Mouse (Mus musculus) midbrain, embryonic 12.5 days (tissue): ENCODE measurements around the gene Gm867. TPM values are rescaled to one million over a fixed set of nuclear protein-coding genes. Genes with fewer than 3 reads are reported as not detected.

Experiments
- ATAC-seq: fragments of 200-750 bp; cut with Nextera tagmentation; 2 replicates; pipeline ENCODE4 v1.8.0; 2017; ENCODE audit warnings: low read depth, moderate TSS enrichment, moderate library complexity; ENCODE audit not compliant: low FRiP score
- H3K27ac ChIP-seq: fragments of 300-500 bp; sonication (generic); replicated peaks from 2 replicates; pipeline ENCODE4 v1.5.1; 2016; ENCODE audit warnings: mild to moderate bottlenecking
- H3K27me3 ChIP-seq: fragments of 300-500 bp; sonication (generic); 2 replicates; pipeline ENCODE4 v1.6.1; 2016; ENCODE audit warnings: mild to moderate bottlenecking
- H3K36me3 ChIP-seq: fragments of 300-500 bp; sonication (generic); 2 replicates; pipeline ENCODE4 v1.6.1; 2016
- H3K4me1 ChIP-seq: fragments of 300-500 bp; sonication (generic); 2 replicates; pipeline ENCODE4 v1.6.1; 2016
- H3K4me2 ChIP-seq: fragments of 300-500 bp; sonication (generic); replicated peaks from 2 replicates; pipeline ENCODE4 v1.6.1; 2016; ENCODE audit warnings: mild to moderate bottlenecking, moderate library complexity
- H3K4me3 ChIP-seq: fragments of 300-500 bp; sonication (generic); 2 replicates; pipeline ENCODE4 v1.5.1; 2016; ENCODE audit warnings: mild to moderate bottlenecking
- H3K9ac ChIP-seq: fragments of 300-500 bp; sonication (generic); replicated peaks from 2 replicates; pipeline ENCODE4 v1.6.1; 2016; ENCODE audit warnings: mild to moderate bottlenecking, moderate library complexity
- H3K9me3 ChIP-seq: fragments of 300-500 bp; sonication (generic); 2 replicates; pipeline ENCODE4 v1.6.1; 2016; ENCODE audit warnings: mild to moderate bottlenecking
- WGBS: fragments of 180-500 bp; shearing (Covaris S2); methylation state at CpG from one replicate; pipeline ENCODE4 v1.1.7; 2016; 5-methylcytosine and 5-hydroxymethylcytosine counted together
- polyA plus RNA-seq: library from polyadenylated mRNA; unstranded; fragments of >200 nt; fragmentation: Nextera tagmentation; extraction: Ambion mirVana; gene quantifications from 2 replicates; pipeline ENCODE4 v1.2.1, GENCODE M21; 2016

Gene Gm867
- polyA plus RNA-seq, 1 experiment from 2014 or later: 0.56 TPM

DNA sequence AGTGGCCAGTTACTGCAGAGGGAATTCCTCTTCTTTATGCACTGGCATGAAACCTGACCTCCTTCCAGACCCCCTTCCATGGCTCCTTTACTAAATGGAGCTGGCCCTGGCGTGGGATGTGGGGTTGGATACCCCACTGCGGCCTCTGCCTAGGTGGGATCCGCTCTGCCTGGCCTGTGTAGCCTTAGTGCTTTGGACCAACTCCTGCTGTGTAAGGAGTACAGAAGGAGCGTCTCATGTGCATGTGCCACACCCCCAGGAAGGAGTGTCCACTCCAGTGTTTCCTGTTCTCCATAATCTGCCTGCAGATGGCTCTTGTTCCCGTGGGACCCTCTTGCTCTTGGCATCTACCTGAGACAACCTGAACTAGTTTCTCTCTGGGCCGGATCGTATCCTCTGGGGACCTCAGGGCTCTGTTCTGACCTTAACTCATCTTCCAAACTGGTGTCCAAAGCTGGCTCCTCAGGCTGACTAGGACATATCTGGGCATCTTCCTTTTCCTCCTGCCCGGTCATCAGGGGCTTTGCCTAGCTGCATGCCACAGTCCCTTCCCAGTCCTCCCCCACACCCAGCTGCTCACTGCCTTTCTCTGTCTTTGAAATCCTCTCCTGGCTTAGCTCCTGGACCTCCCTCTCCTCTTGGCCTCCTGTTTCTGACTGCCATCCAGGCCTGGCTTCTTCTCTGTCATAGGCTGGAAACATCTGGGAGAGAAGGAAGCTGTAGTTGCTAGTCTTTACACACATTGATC, 50.9 kb downstream of the Gm867 start:
- Histone ChIP-seq H3K4me1 (peaks cover 15% of the 10 kb centered on the region), H3K9ac (no peak overlapping the region), H3K4me2 (no peak overlapping the region), H3K36me3 (peaks cover 10% of the 10 kb centered on the region), H3K27me3 (no peaks in the 10 kb centered on the region), H3K4me3 (no peak overlapping the region), H3K9me3 (no peaks in the 10 kb centered on the region), H3K27ac (no peak overlapping the region)
- ATAC-seq: no peak
- whole genome bisulfite sequencing: 60% methylated on average over 8 of the region's 8 CpGs

Other genes with a start within 250 kb of the Gm867 start
- 46.3 and 49.2 TPM in 2 replicates for gene Cabin1, start 176.3 kb downstream of the Gm867 start, polyA plus RNA-seq
- gene Ddt, start 167.3 kb downstream of the Gm867 start, polyA plus RNA-seq: 82.1 and 83.0 TPM in 2 replicates
- not detected in 2 replicates for gene Gm20441, start 159.7 kb downstream of the Gm867 start, polyA plus RNA-seq
- gene Gstt3, start 159.3 kb downstream of the Gm867 start, polyA plus RNA-seq: 1.3 and 2.4 TPM in 2 replicates
- 5.3 and 7.0 TPM in 2 replicates for gene Gstt1, start 142.1 kb downstream of the Gm867 start, polyA plus RNA-seq
- not detected in 2 replicates for gene Gstt4, start 118.1 kb downstream of the Gm867 start, polyA plus RNA-seq
- 7.7 and 7.9 TPM in 2 replicates for gene Gstt2, start 103.2 kb downstream of the Gm867 start, polyA plus RNA-seq
- 1,213 and 1,289 TPM in 2 replicates for gene Mif, start 80.4 kb downstream of the Gm867 start, polyA plus RNA-seq
- 1.8 and 2.4 TPM in 2 replicates for gene Derl3, start 47.3 kb downstream of the Gm867 start, polyA plus RNA-seq
- gene Smarcb1, start 19.1 kb downstream of the Gm867 start, polyA plus RNA-seq: 294 and 315 TPM in 2 replicates
- 5.7 and 7.4 TPM in 2 replicates for gene Chchd10, start 7.5 kb downstream of the Gm867 start, polyA plus RNA-seq
- 32.2 and 44.0 TPM in 2 replicates for gene Mmp11, start 4.2 kb downstream of the Gm867 start, polyA plus RNA-seq
- 0.71 TPM in 1 of 2 replicates, not detected in the other for gene Vpreb3, start 2.4 kb upstream of the Gm867 start, polyA plus RNA-seq
- not detected in 2 replicates for gene Gm5134, start 13.8 kb upstream of the Gm867 start, polyA plus RNA-seq
- gene Zfp280b, start 92.0 kb upstream of the Gm867 start, polyA plus RNA-seq: 25.2 and 28.7 TPM in 2 replicates
- not detected in 2 replicates for gene Slc5a4b, start 170.3 kb upstream of the Gm867 start, polyA plus RNA-seq
- gene Slc5a4a, start 206.8 kb upstream of the Gm867 start, polyA plus RNA-seq: not detected in 2 replicates